Mouse (Mus musculus): ENCODE measurements around the gene Lrrc3c.

DNA sequence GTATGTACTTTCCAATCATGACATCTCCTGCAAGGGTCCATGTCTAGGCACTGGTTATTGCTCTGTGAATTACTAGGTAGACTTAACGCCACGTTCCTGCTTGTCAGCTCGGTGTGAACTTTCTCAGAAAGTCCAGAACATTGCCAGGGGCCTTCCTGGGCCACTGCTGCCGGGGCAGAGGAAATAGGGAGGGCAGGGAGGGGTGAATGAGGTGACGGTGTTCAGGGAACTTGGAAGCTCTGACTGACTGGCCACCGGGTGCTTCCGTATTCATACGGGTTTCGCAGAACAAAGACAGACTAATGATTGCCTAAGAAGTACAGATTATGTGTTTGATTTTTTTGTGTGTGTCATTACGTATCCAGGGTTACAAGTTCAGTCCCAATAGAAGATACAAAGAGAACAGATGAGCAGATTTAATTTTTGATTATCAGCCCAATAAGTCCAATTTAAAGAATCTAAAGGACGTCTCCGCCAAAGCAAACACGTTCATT is 34.1 kb upstream of the Lrrc3c start:
- TF ChIP-seq TAL1 (IDR thresholded peaks at IDR 0.05; ENCODE audit: low read length) (no peak), GATA1 (IDR thresholded peaks at IDR 0.05; ENCODE audit: low read length) (no peak)

All from erythroblast, embryonic 14.5 days (primary cell).